23 mouse cellular contexts compared by ENCODE assay signal in the genomic region with DNA sequence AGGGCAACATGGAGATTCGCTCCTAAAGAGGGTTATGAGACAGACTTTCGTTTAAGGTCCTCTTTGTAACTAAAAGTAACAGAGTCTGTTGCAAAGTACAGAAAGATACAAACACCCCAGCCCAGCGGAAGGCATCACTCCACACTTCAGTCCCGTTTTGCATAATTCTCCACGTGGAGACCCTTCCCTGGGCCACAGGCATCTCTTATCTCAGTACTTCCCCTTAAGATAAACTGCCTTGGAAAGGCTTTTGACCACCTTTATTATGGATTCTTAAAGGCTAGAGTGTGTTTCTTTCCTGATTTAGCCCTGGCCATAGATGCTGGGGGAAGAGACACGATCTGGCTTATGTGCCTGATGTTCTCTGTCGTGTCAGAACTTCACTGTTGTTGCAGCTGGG.
"Had no signal": no experiment of that assay in that cellular context is flagged by ENCODE, and none has a peak within 500 bp of the region (broad histone marks: within the 10 kb centered on the region; RNA-seq: fewer than 3 reads in every experiment).

No protein-coding gene starts in this region.

- ATAC-seq: forebrain, embryonic 13.5 days; forebrain, embryonic 14.5 days; forebrain, embryonic 15.5 days; forebrain, embryonic 16.5 days; forebrain, postnatal 0 days had no signal

- DNase-seq: cerebellum, adult 2 months; cerebellum, adult 8-10 months; cerebellum, adult 9-10 months; cerebellum, adult 9-11 months; cerebellum, postnatal 14 days; cerebellum, postnatal 36 days; forebrain, postnatal 0 days; gastrocnemius, postnatal 14 days; gastrocnemius, postnatal 25 days; gastrocnemius, postnatal 36 days had no signal

- H3K27me3 ChIP-seq: embryonic facial prominence, embryonic 12.5 days; embryonic facial prominence, embryonic 13.5 days; embryonic facial prominence, embryonic 15.5 days; forebrain, embryonic 12.5 days; forebrain, embryonic 13.5 days; forebrain, embryonic 15.5 days had no signal

- H3K27ac ChIP-seq: embryonic facial prominence, embryonic 10.5 days; embryonic facial prominence, embryonic 12.5 days; embryonic facial prominence, embryonic 13.5 days; embryonic facial prominence, embryonic 15.5 days; forebrain, embryonic 10.5 days; forebrain, embryonic 12.5 days; forebrain, embryonic 13.5 days; forebrain, embryonic 15.5 days; gastrocnemius, adult 2 months; heart, adult 2 months had no signal

- H3K4me2 ChIP-seq: embryonic facial prominence, embryonic 12.5 days; embryonic facial prominence, embryonic 13.5 days; embryonic facial prominence, embryonic 15.5 days; forebrain, embryonic 12.5 days; forebrain, embryonic 13.5 days; forebrain, embryonic 15.5 days had no signal

- H3K9me3 ChIP-seq: embryonic facial prominence, embryonic 10.5 days; embryonic facial prominence, embryonic 12.5 days; embryonic facial prominence, embryonic 13.5 days; embryonic facial prominence, embryonic 15.5 days; forebrain, embryonic 15.5 days had no signal

- H3K4me3 ChIP-seq: embryonic facial prominence, embryonic 10.5 days; embryonic facial prominence, embryonic 12.5 days; embryonic facial prominence, embryonic 13.5 days; embryonic facial prominence, embryonic 15.5 days; erythroblast, embryonic 14.5 days; forebrain, embryonic 10.5 days; forebrain, embryonic 12.5 days; forebrain, embryonic 13.5 days; forebrain, embryonic 15.5 days; gastrocnemius, adult 2 months; heart, adult 2 months had no signal

- H3K9ac ChIP-seq: embryonic facial prominence, embryonic 12.5 days; embryonic facial prominence, embryonic 13.5 days; embryonic facial prominence, embryonic 15.5 days; forebrain, embryonic 12.5 days; forebrain, embryonic 13.5 days; forebrain, embryonic 15.5 days; forebrain, postnatal 0 days had no signal

- H3K36me3 ChIP-seq: embryonic facial prominence, embryonic 10.5 days; embryonic facial prominence, embryonic 12.5 days; embryonic facial prominence, embryonic 13.5 days; embryonic facial prominence, embryonic 15.5 days; forebrain, embryonic 10.5 days; forebrain, embryonic 12.5 days; forebrain, embryonic 15.5 days had no signal

- H3K4me1 ChIP-seq: embryonic facial prominence, embryonic 10.5 days; embryonic facial prominence, embryonic 12.5 days; embryonic facial prominence, embryonic 15.5 days; forebrain, embryonic 10.5 days; forebrain, embryonic 12.5 days; forebrain, embryonic 13.5 days; forebrain, embryonic 15.5 days had no signal
